Mouse (Mus musculus): ENCODE measurements at regions not wholly inside any gene's neighbourhood (a gene's known extent, or its start where the extent isn't known, plus 50 kb on each side); places are given as distances from the start of the nearest gene placed in this dataset.

DNA sequence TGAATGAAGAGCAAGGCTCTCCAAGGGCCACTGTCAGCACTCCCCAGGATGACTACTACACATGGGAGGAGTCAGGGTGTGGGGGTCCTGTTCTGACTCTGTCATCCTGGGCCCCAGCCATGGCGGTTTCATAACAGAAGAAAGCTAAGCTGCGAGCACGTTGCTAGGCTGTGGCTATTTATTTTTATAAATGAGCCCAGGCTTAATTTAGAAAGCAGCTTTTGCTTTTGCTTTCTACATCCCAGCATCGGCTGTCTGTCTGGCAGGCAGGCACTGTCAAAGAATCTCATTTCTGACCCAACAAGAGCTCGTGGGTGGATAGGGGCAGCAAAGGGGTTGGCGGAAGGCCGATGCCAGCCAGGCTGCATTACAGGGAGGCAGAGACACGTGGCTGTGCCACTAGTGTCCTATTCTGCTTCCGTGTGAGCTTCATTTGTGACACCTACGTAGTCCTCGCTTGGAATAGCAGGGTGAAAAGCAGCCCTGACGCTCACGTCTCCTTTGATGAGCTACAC is 203.9 kb upstream of the Serp2 start:
- no peak for ATAC-seq (ENCODE audit: insufficient read depth)
- Histone ChIP-seq H3K36me3 (replicated peaks; ENCODE audit: control insufficient read depth, insufficient read depth, low read depth) (no peaks in the 10 kb centered on the region), H3K9me3 (ENCODE audit: control insufficient read depth, low read length) (no peaks in the 10 kb centered on the region), H3K4me1 (replicated peaks; ENCODE audit: control insufficient read depth in 2 of 2, insufficient read depth in 2 of 2, low read length in 1 of 2) (peaks cover 0 to 17% of the 10 kb centered on the region in 2 experiments; a peak in 2 of 4 replicates), H3K4me3 (ENCODE audit: insufficient read depth in 1 of 2, low read depth in 2 of 2, low read length in 2 of 2) (no peak overlapping the region), H3K4me2 (ENCODE audit: low read depth) (no peak overlapping the region), H3K27ac (no peak overlapping the region), H3K9ac (replicated peaks) (no peak overlapping the region), H3K27me3 (ENCODE audit: control insufficient read depth, insufficient read depth, low read length) (no peaks in the 10 kb centered on the region)
- WGBS (ENCODE audit: insufficient replicate concordance): 67% methylated on average over 13 of the region's 13 CpGs
- TF ChIP-seq EP300 (IDR thresholded peaks at IDR 0.05; ENCODE audit: low read depth) (no peak), CTCF (IDR thresholded peaks at IDR 0.05; ENCODE audit: low read depth) (no peak)
- no peak for DNase-seq (ENCODE audit: low read depth in 3 of 3, low spot score in 3 of 3)

DNA sequence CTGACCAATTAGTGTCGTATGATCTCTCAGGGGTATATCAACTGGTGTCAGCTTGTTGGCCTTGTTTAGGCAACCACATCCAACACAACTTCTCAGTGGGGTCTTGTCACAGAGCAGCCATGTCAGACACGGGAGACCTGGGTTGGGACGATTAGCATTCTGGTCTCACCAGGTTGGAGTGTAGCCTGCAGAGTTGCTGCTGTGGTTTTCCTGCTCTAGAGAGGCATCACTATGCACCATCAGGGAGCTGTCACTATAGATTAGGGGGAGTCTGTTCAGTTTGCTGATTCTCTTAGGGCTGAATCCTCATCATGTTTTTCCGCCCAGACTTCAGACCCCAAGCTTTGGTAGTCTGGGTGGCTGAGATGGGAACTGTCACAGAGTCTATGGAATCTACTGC is 202.7 kb upstream of the Serp2 start:
- H3K9ac ChIP-seq (replicated peaks): no peak overlapping the region
- no peak overlapping the region for H3K27ac ChIP-seq
- peaks cover 0 to 7% of the 10 kb centered on the region in 2 experiments; a peak in 1 of 4 replicates for H3K4me1 ChIP-seq (replicated peaks; ENCODE audit: control insufficient read depth in 2 of 2, insufficient read depth in 2 of 2, low read length in 1 of 2)
- no peak for TF ChIP-seq EP300 (IDR thresholded peaks at IDR 0.05; ENCODE audit: low read depth)
- no peak for TF ChIP-seq CTCF (IDR thresholded peaks at IDR 0.05; ENCODE audit: low read depth)
- H3K36me3 ChIP-seq (replicated peaks; ENCODE audit: control insufficient read depth, insufficient read depth, low read depth): no peaks in the 10 kb centered on the region
- no peaks in the 10 kb centered on the region for H3K27me3 ChIP-seq (ENCODE audit: control insufficient read depth, insufficient read depth, low read length)
- ATAC-seq (ENCODE audit: insufficient read depth) (no peak), DNase-seq (ENCODE audit: low read depth in 3 of 3, low spot score in 3 of 3) (no peak)
- H3K4me2 ChIP-seq (ENCODE audit: low read depth): no peak overlapping the region
- no peaks in the 10 kb centered on the region for H3K9me3 ChIP-seq (ENCODE audit: control insufficient read depth, low read length)
- H3K4me3 ChIP-seq (ENCODE audit: insufficient read depth in 1 of 2, low read depth in 2 of 2, low read length in 2 of 2): no peak overlapping the region
- 17% methylated on average over 4 of the region's 4 CpGs for WGBS (ENCODE audit: insufficient replicate concordance)

DNA sequence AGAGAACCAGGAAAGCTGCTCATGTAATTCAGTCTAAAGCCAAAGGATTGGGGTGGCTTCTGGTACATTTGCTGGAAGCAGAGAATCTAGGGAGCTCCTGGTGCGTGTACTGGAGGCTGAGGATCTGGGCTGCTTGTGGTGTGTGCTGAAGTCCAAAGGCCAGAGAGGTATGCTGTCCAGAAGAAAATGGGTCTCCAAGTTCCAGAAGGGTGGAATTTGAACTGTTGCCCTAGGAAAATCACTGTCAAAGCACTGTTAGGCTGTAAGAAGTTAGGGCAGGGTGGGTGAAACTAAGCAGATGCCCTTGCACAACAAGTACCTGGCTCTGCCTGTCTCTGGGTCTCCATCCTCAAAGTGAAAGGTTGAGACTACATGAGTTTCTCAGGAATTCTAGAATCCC is 201.9 kb upstream of the Serp2 start:
- no peaks in the 10 kb centered on the region for H3K36me3 ChIP-seq (replicated peaks; ENCODE audit: control insufficient read depth, insufficient read depth, low read depth)
- ATAC-seq (ENCODE audit: insufficient read depth): no peak
- H3K9ac ChIP-seq (replicated peaks): no peak overlapping the region
- no peak overlapping the region for H3K27ac ChIP-seq
- no peaks in the 10 kb centered on the region for H3K27me3 ChIP-seq (ENCODE audit: control insufficient read depth, insufficient read depth, low read length)
- 74% methylated on average over 1 of the region's 1 CpGs for WGBS (ENCODE audit: insufficient replicate concordance)
- peaks cover 0 to 2% of the 10 kb centered on the region in 2 experiments; a peak in 1 of 4 replicates for H3K4me1 ChIP-seq (replicated peaks; ENCODE audit: control insufficient read depth in 2 of 2, insufficient read depth in 2 of 2, low read length in 1 of 2)
- no peak for TF ChIP-seq CTCF (IDR thresholded peaks at IDR 0.05; ENCODE audit: low read depth)
- TF ChIP-seq EP300 (IDR thresholded peaks at IDR 0.05; ENCODE audit: low read depth): no peak
- H3K4me2 ChIP-seq (ENCODE audit: low read depth): no peak overlapping the region
- no peak for DNase-seq (ENCODE audit: low read depth in 3 of 3, low spot score in 3 of 3)
- no peaks in the 10 kb centered on the region for H3K9me3 ChIP-seq (ENCODE audit: control insufficient read depth, low read length)
- H3K4me3 ChIP-seq (ENCODE audit: insufficient read depth in 1 of 2, low read depth in 2 of 2, low read length in 2 of 2): no peak overlapping the region

DNA sequence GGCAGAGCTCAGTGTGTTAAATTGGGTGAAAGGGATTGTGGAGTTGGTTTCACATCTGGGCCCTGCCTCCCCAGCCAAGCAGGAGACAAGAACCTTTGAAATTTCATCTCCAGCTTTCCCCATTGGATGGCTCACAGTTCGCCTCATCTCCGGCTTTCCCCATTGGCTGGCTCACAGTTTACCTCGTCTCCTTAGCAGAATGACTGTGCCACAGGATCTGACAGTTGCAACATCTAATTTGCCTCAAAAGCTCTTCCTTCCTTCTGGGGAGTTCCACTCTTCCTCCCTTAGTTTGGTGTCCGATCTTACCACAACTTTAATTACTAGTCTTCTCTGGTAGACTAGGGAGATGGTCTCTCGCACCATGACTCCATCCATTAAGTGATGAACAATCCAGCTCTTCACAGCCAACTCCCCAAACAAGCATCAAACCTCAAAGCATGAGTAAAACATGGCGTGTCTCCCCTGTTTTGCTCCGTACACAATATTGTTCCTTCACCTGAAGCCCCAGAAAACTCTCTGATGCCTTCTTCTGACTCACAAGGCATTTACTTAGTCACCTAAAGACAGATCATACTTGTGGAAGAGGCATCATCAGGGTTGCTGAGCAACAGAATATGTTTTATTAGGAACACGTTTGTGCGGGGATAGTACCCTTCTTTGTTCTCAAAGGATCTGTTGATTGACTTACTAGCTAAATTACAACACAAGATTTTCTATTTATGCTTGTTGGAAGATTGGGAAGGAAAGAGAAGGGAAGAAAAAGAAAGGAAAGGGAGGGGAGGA is 199.1 kb upstream of the Serp2 start:
- DNase-seq (ENCODE audit: low read depth in 3 of 3, low spot score in 3 of 3) (no peak), ATAC-seq (ENCODE audit: insufficient read depth) (no peak)
- no peak overlapping the region for H3K27ac ChIP-seq
- H3K36me3 ChIP-seq (replicated peaks; ENCODE audit: control insufficient read depth, insufficient read depth, low read depth): no peaks in the 10 kb centered on the region
- H3K9ac ChIP-seq (replicated peaks): no peak overlapping the region
- no peak for TF ChIP-seq CTCF (IDR thresholded peaks at IDR 0.05; ENCODE audit: low read depth)
- TF ChIP-seq EP300 (IDR thresholded peaks at IDR 0.05; ENCODE audit: low read depth): no peak
- no peaks in the 10 kb centered on the region for H3K9me3 ChIP-seq (ENCODE audit: control insufficient read depth, low read length)
- H3K4me3 ChIP-seq (ENCODE audit: insufficient read depth in 1 of 2, low read depth in 2 of 2, low read length in 2 of 2): no peak overlapping the region
- WGBS (ENCODE audit: insufficient replicate concordance): 52% methylated on average over 9 of the region's 9 CpGs
- no peak overlapping the region for H3K4me2 ChIP-seq (ENCODE audit: low read depth)
- no peaks in the 10 kb centered on the region for H3K27me3 ChIP-seq (ENCODE audit: control insufficient read depth, insufficient read depth, low read length)
- H3K4me1 ChIP-seq (replicated peaks; ENCODE audit: control insufficient read depth in 2 of 2, insufficient read depth in 2 of 2, low read length in 1 of 2): 0 out of 4 replicates have a peak, but pooled peaks cover 0 to 2% of the 10 kb centered on the region in 2 experiments

DNA sequence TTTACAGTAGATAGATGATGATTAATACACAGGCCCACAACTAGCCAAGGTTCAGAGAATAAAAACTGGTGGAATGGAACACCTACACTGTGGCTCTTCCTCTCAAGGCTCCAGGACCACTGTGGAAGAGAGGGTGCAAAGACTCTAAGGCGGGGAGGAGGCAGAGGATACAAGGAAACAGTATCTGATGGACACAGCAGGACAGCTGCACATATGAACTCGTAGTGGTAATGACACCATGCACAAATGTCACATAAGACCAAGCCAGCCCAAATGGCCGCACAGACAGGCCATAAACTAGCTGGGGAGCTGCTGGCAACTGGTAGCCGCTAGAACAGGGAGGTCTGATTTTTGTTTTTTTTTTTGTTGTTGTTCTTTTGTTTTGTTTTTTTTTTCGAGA is 197.0 kb upstream of the Serp2 start:
- H3K4me1 ChIP-seq (replicated peaks; ENCODE audit: control insufficient read depth in 2 of 2, insufficient read depth in 2 of 2, low read length in 1 of 2): 0 out of 4 replicates have a peak, but pooled peaks cover 0 to 2% of the 10 kb centered on the region in 2 experiments
- H3K27me3 ChIP-seq (ENCODE audit: control insufficient read depth, insufficient read depth, low read length): no peaks in the 10 kb centered on the region
- no peak overlapping the region for H3K4me3 ChIP-seq (ENCODE audit: insufficient read depth in 1 of 2, low read depth in 2 of 2, low read length in 2 of 2)
- DNase-seq (ENCODE audit: low read depth in 3 of 3, low spot score in 3 of 3): no peak
- no peak overlapping the region for H3K27ac ChIP-seq
- H3K4me2 ChIP-seq (ENCODE audit: low read depth): no peak overlapping the region
- ATAC-seq (ENCODE audit: insufficient read depth): no peak
- H3K36me3 ChIP-seq (replicated peaks; ENCODE audit: control insufficient read depth, insufficient read depth, low read depth): no peaks in the 10 kb centered on the region
- WGBS (ENCODE audit: insufficient replicate concordance): 63% methylated on average over 5 of the region's 5 CpGs
- TF ChIP-seq EP300 (IDR thresholded peaks at IDR 0.05; ENCODE audit: low read depth) (no peak), CTCF (IDR thresholded peaks at IDR 0.05; ENCODE audit: low read depth) (no peak)
- H3K9me3 ChIP-seq (ENCODE audit: control insufficient read depth, low read length): no peaks in the 10 kb centered on the region
- H3K9ac ChIP-seq (replicated peaks): no peak overlapping the region

All from liver, embryonic 14.5 days (tissue).